Mouse (Mus musculus) liver, postnatal 0 days (tissue): ENCODE results near the gene Urod. TPM values are rescaled to one million over a fixed set of nuclear protein-coding genes. Genes with fewer than 3 reads are reported as not detected.

Experiments
- ATAC-seq: fragments of 200-750 bp; cut with Nextera tagmentation; 2 replicates; pipeline ENCODE4 v1.8.0; 2017; ENCODE audit warnings: mild to moderate bottlenecking, moderate library complexity
- DNase-seq: peaks from one replicate; pipeline ENCODE4 v3.0.0-alpha.2; 2016
- H3K27ac ChIP-seq: fragments of 300-500 bp; sonication (generic); 2 replicates; pipeline ENCODE4 v1.5.1; 2014; ENCODE audit warnings: antibody characterized with exemption, moderate library complexity, mild to moderate bottlenecking, low read depth
- H3K27me3 ChIP-seq: fragments of 300-500 bp; sonication (generic); 2 replicates; pipeline ENCODE4 v1.6.1; 2014; ENCODE audit warnings: low read length, control low read depth, mixed read lengths; ENCODE audit not compliant: insufficient read depth
- H3K36me3 ChIP-seq: fragments of 300-500 bp; sonication (generic); replicated peaks from 2 replicates; pipeline ENCODE4 v1.6.1; 2014; ENCODE audit warnings: mild to moderate bottlenecking, control low read depth, low read length, moderate library complexity, mixed read lengths; ENCODE audit not compliant: insufficient read depth
- H3K4me1 ChIP-seq: fragments of 300-500 bp; sonication (generic); 2 replicates; pipeline ENCODE4 v1.6.1; 2014; ENCODE audit warnings: antibody characterized with exemption, mild to moderate bottlenecking, control low read depth; ENCODE audit not compliant: insufficient read depth
- H3K4me2 ChIP-seq: fragments of 300-500 bp; sonication (generic); 2 replicates; pipeline ENCODE4 v1.6.1; 2014; ENCODE audit warnings: low read depth, mild to moderate bottlenecking, low read length, moderate library complexity, mixed read lengths
- H3K4me3 ChIP-seq: fragments of 300-500 bp; sonication (generic); 2 replicates; pipeline ENCODE4 v1.5.1; 2014; ENCODE audit warnings: low read depth, low read length
- H3K9ac ChIP-seq: fragments of 300-500 bp; sonication (generic); replicated peaks from 2 replicates; pipeline ENCODE4 v1.6.1; 2014; ENCODE audit warnings: mild to moderate bottlenecking, moderate library complexity
- H3K9me3 ChIP-seq: fragments of 300-500 bp; sonication (generic); 2 replicates; pipeline ENCODE4 v1.6.1; 2016; ENCODE audit warnings: mild to moderate bottlenecking, control low read depth, low read length, mixed read lengths
- CTCF ChIP-seq: sonication (generic); IDR thresholded peaks from 2 replicates; pipeline ENCODE4 v1.5.1; 2016; ENCODE audit warnings: antibody characterized with exemption, low read depth
- EP300 ChIP-seq: IDR thresholded peaks from 2 replicates; pipeline ENCODE4 v1.6.1; 2016; ENCODE audit warnings: antibody characterized with exemption, low read depth, mild to moderate bottlenecking
- WGBS: fragments of 180-500 bp; shearing (Covaris S2); extraction: QIAGEN DNeasy Blood & Tissue Kit; methylation state at CpG from one replicate; pipeline ENCODE4 v1.1.7; 2014; ENCODE audit not compliant: insufficient replicate concordance; 5-methylcytosine and 5-hydroxymethylcytosine counted together
- polyA plus RNA-seq: library from polyadenylated mRNA; unstranded; fragments of >200 nt; fragmentation: Nextera tagmentation; extraction: Ambion mirVana; gene quantifications from 2 replicates; pipeline ENCODE4 v1.2.1, GENCODE M21; 2015

The Urod gene
- polyA plus RNA-seq, 1 experiment from 2014 or later = 255 TPM

GRCm38 (mm10) chr4:117019206-117020134 lies 25.3 kb upstream of the Urod start, which contains the start of gene Eif2b3:
TSS of gene Eif2b3 (plus strand) at chr4:117019402.
- peak; percentile 93 for DNase-seq
- TF ChIP-seq CTCF (peak; percentile 29), EP300 (no peak)
- H3K9me3 ChIP-seq = no peaks in the 10 kb centered on the region
- H3K4me1 ChIP-seq = peaks cover 5% of the 10 kb centered on the region; the same call in 1 of the 2 replicates
- H3K27ac ChIP-seq = peak within 1 kb of the TSS; percentile 60
- H3K4me3 ChIP-seq = peak within 1 kb of the TSS; percentile 74
- peak within 1 kb of the TSS; percentile 81 for H3K9ac ChIP-seq
- no peaks in the 10 kb centered on the region; the same call in 1 of the 2 replicates for H3K36me3 ChIP-seq
- WGBS = under 1% methylated on average over 60 of the region's 61 CpGs
- ATAC-seq = peak; percentile 100
- H3K27me3 ChIP-seq = no peaks in the 10 kb centered on the region
- peak within 1 kb of the TSS; percentile 75 for H3K4me2 ChIP-seq

GRCm38 (mm10) chr4:117018327-117018726 lies 24.1 kb upstream of the Urod start:
- Histone ChIP-seq H3K27ac (no peak overlapping the region), H3K4me3 (no peak overlapping the region), H3K36me3 (no peaks in the 10 kb centered on the region; the same call in 1 of the 2 replicates), H3K9ac (no peak overlapping the region), H3K27me3 (no peaks in the 10 kb centered on the region), H3K4me2 (no peak overlapping the region), H3K9me3 (no peaks in the 10 kb centered on the region), H3K4me1 (peaks cover 5% of the 10 kb centered on the region; the same call in 1 of the 2 replicates)
- DNase-seq (no peak), ATAC-seq (no peak)
- 84% methylated on average over 7 of the region's 7 CpGs for WGBS
- TF ChIP-seq CTCF = no peak
- no peak for TF ChIP-seq EP300

GRCm38 (mm10) chr4:117017738-117018137 lies 23.5 kb upstream of the Urod start:
- DNase-seq (no peak), ATAC-seq (no peak)
- H3K4me2 ChIP-seq = no peak overlapping the region
- TF ChIP-seq CTCF (peak; percentile 8; the same call in 1 of the 2 replicates), EP300 (no peak)
- H3K9me3 ChIP-seq = no peaks in the 10 kb centered on the region
- no peak overlapping the region for H3K27ac ChIP-seq
- H3K4me1 ChIP-seq = peaks cover 5% of the 10 kb centered on the region; the same call in 1 of the 2 replicates
- no peaks in the 10 kb centered on the region for H3K27me3 ChIP-seq
- H3K9ac ChIP-seq = no peak overlapping the region
- H3K4me3 ChIP-seq = no peak overlapping the region
- no peaks in the 10 kb centered on the region; the same call in 1 of the 2 replicates for H3K36me3 ChIP-seq
- 81% methylated on average over 2 of the region's 2 CpGs for WGBS

GRCm38 (mm10) chr4:117014901-117015415 lies 20.7 kb upstream of the Urod start:
- Histone ChIP-seq H3K9me3 (no peaks in the 10 kb centered on the region), H3K27me3 (no peaks in the 10 kb centered on the region), H3K9ac (no peak overlapping the region), H3K4me3 (no peak overlapping the region), H3K27ac (no peak overlapping the region), H3K4me2 (no peak overlapping the region), H3K36me3 (no peaks in the 10 kb centered on the region), H3K4me1 (no peaks in the 10 kb centered on the region)
- DNase-seq = no peak
- 65% methylated on average over 4 of the region's 4 CpGs for WGBS
- ATAC-seq = no peak
- TF ChIP-seq EP300 (no peak), CTCF (no peak)

GRCm38 (mm10) chr4:117013596-117013995 lies 19.4 kb upstream of the Urod start:
- no peak overlapping the region for H3K4me2 ChIP-seq
- WGBS = 78% methylated on average over 6 of the region's 6 CpGs
- TF ChIP-seq CTCF (no peak), EP300 (no peak)

GRCm38 (mm10) chr4:117010231-117010630 lies 16.0 kb upstream of the Urod start:
- Histone ChIP-seq H3K4me2 (no peak overlapping the region), H3K27me3 (no peaks in the 10 kb centered on the region), H3K4me3 (no peak overlapping the region), H3K9me3 (no peaks in the 10 kb centered on the region), H3K27ac (no peak overlapping the region), H3K4me1 (no peaks in the 10 kb centered on the region), H3K9ac (no peak overlapping the region), H3K36me3 (no peaks in the 10 kb centered on the region)
- no peak for ATAC-seq
- no peak for DNase-seq
- TF ChIP-seq CTCF = no peak
- TF ChIP-seq EP300 = no peak
- WGBS = 85% methylated on average over 5 of the region's 5 CpGs

More at GRCm38 (mm10) chr4:117013596-117013995, 19.4 kb upstream of the Urod start:
- H3K27ac ChIP-seq = no peak overlapping the region
- ATAC-seq (no peak), DNase-seq (no peak)
- H3K4me3 ChIP-seq = no peak overlapping the region
- H3K27me3 ChIP-seq = no peaks in the 10 kb centered on the region
- H3K9ac ChIP-seq = no peak overlapping the region
- H3K9me3 ChIP-seq = no peaks in the 10 kb centered on the region
- no peaks in the 10 kb centered on the region for H3K4me1 ChIP-seq
- no peaks in the 10 kb centered on the region for H3K36me3 ChIP-seq
